Mouse (Mus musculus): ENCODE results near the gene Map2k6. TPM values are rescaled to one million over a fixed set of nuclear protein-coding genes. Genes with fewer than 3 reads are reported as not detected.

Map2k6 gene
- polyA plus RNA-seq, 1 experiment from 2014 or later = 17.8 TPM

- DNase-seq (ENCODE audit: low spot score) = no peak
Measured at GRCm38 (mm10) chr11:110545416-110545815, 146.5 kb downstream of the Map2k6 start.

- DNase-seq (ENCODE audit: low spot score) = no peak
Measured at GRCm38 (mm10) chr11:110551471-110551967, 152.6 kb downstream of the Map2k6 start.

GRCm38 (mm10) chr11:110562320-110563081, 163.6 kb downstream of the Map2k6 start:
- DNase-seq (ENCODE audit: low spot score) = no peak

GRCm38 (mm10) chr11:110563272-110563671, 164.3 kb downstream of the Map2k6 start:
- DNase-seq (ENCODE audit: low spot score) = no peak

GRCm38 (mm10) chr11:110563801-110564200, 164.9 kb downstream of the Map2k6 start:
- DNase-seq (ENCODE audit: low spot score) = no peak

DNA sequence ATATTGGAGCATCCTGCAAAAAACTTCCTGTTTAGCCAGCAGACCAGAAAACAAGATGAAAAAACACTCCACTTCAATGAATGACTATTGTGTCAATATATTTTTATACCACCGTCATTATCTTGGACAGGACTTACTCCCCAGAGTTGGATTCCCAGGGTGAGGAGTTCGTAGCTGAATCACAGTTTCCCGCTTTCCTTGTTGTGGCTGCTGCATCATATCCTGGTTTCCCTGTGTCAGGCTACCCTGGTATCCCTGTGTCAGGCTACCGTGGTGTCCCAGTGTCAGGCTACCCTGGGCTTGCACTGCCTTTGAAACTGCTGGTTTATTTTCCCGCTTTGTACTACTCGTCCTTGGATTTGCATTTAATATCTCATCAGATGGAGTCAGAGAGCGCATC, 167.4 kb downstream of the Map2k6 start:
- DNase-seq (ENCODE audit: low spot score) = no peak

DNA sequence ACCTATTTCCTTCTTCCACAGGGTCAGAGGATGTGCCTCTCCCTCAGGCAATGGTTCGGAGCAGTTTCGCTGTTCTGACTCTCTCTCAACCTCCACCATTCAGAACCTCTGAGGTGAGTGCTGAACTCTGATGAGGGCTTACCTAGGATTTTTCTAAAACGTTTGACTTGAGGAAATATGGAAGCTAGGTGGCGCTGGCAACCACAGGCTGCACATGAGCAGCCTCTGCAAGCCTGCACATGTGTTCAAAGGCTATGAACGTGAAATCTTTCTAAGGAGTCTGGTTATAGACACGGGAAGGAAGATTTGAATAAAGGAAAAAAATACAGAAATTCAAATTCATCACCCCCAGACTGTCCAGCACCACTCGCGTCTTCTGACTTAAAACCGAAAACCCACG, 173.6 kb downstream of the Map2k6 start:
- DNase-seq (ENCODE audit: low spot score) = no peak

Other genes starting within 250 kb of the Map2k6 start
- gene Abca9, start 230.9 kb upstream of the Map2k6 start, polyA plus RNA-seq (2015; fragmentation: Nextera tagmentation; extraction: Ambion mirVana) = 0.38 and 0.49 TPM in 2 replicates
- gene Abca6, start 147.3 kb upstream of the Map2k6 start, polyA plus RNA-seq (2015; fragmentation: Nextera tagmentation; extraction: Ambion mirVana) = 0.27 and 0.43 TPM in 2 replicates
- gene Abca5, start 61.4 kb upstream of the Map2k6 start, polyA plus RNA-seq (2015; fragmentation: Nextera tagmentation; extraction: Ambion mirVana) = 1.2 and 1.6 TPM in 2 replicates